Mouse (Mus musculus): ENCODE results near the gene Tmem230. TPM values are rescaled to one million over a fixed set of nuclear protein-coding genes. Genes with fewer than 3 reads are reported as not detected.

The Tmem230 gene
- polyA plus RNA-seq, 1 experiment: 227 TPM

DNA sequence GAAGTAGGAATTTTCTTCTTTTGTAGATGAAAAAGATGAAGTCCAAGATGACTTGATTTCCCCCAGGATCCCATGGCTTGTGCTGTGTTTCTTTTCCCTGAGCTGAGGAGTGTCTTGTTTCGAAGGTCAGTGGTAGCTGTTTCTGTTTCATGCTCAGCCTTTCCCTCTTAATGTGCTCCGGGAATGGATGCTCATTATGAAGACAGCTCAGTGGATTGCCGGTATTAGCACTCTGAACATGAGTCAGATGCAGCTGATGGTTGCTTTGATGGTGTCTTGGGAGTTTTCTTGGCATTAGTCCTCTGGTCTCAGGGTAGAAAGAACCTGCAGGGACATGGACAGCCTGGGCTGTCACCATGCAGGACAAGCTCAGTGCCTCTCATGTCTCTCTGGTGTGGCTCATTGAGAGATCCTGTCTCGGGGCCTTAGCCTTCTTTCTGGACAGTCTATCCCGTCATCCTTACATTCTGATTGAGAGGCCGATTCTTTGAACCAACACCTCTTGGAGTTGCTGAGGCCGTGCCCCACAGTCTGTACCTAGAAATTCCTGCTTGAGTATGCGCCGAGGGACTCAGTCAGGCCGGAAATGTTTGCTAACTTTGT lies 33.0 kb upstream of the Tmem230 start:
- WGBS: 91% methylated on average over 10 of the region's 10 CpGs
- no peak overlapping the region for H3K4me3 ChIP-seq (ENCODE audit: low read depth, low read length)
- peaks cover 16% of the 10 kb centered on the region; the same call in 1 of the 2 replicates for H3K4me1 ChIP-seq (ENCODE audit: control insufficient read depth, insufficient read depth, insufficient read length, low read length)
- peaks cover 3% of the 10 kb centered on the region; the same call in 1 of the 2 replicates for H3K36me3 ChIP-seq (ENCODE audit: control insufficient read depth, insufficient read depth, low read length)
- no peaks in the 10 kb centered on the region for H3K27me3 ChIP-seq (ENCODE audit: control insufficient read depth, insufficient read depth, low read length)
- no peak overlapping the region for H3K27ac ChIP-seq (ENCODE audit: insufficient read depth, low read depth, low read length)
- TF ChIP-seq CTCF (IDR thresholded peaks at IDR 0.05; ENCODE audit: extremely low read depth, insufficient read length, insufficient replicate concordance, low read depth, low read length) (no peak), POLR2A (IDR thresholded peaks at IDR 0.05; ENCODE audit: low read depth, low read length) (no peak)

DNA sequence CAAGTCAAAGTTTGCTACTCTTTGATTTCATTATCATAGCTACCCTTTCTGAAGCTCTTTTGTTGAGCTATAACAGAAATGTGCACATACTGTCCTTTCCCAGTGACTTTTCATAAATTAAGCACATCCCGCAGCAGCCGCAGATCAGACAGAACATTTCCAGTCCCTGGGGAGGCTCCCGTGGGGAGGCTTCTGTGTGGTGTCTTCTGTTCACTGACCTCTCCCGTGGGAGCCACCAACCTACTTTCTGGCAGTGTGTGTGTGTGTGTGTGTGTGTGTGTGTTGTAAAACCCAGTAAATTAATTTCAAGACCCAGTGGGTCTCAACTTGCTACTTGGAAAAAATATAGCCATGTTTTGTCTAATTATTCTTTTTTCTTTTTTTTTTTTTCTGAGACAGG lies 32.4 kb upstream of the Tmem230 start:
- H3K36me3 ChIP-seq (ENCODE audit: control insufficient read depth, insufficient read depth, low read length): peaks cover 3% of the 10 kb centered on the region; the same call in 1 of the 2 replicates

GRCm38 (mm10) chr2:132279336-132279882 lies 31.8 kb upstream of the Tmem230 start:
- Histone ChIP-seq H3K27ac (ENCODE audit: insufficient read depth, low read depth, low read length) (no peak overlapping the region), H3K27me3 (ENCODE audit: control insufficient read depth, insufficient read depth, low read length) (no peaks in the 10 kb centered on the region), H3K4me3 (ENCODE audit: low read depth, low read length) (no peak overlapping the region), H3K36me3 (ENCODE audit: control insufficient read depth, insufficient read depth, low read length) (peaks cover 3% of the 10 kb centered on the region; the same call in 1 of the 2 replicates), H3K4me1 (ENCODE audit: control insufficient read depth, insufficient read depth, insufficient read length, low read length) (peaks cover 10% of the 10 kb centered on the region; the same call in 1 of the 2 replicates)
- WGBS: 77% methylated on average over 3 of the region's 3 CpGs
- no peak for TF ChIP-seq POLR2A (IDR thresholded peaks at IDR 0.05; ENCODE audit: low read depth, low read length)
- TF ChIP-seq CTCF (IDR thresholded peaks at IDR 0.05; ENCODE audit: extremely low read depth, insufficient read length, insufficient replicate concordance, low read depth, low read length): no peak

More for the DNA sequence above, 32.4 kb upstream of the Tmem230 start:
- no peaks in the 10 kb centered on the region for H3K27me3 ChIP-seq (ENCODE audit: control insufficient read depth, insufficient read depth, low read length)
- peaks cover 13% of the 10 kb centered on the region; the same call in 1 of the 2 replicates for H3K4me1 ChIP-seq (ENCODE audit: control insufficient read depth, insufficient read depth, insufficient read length, low read length)
- no peak for TF ChIP-seq CTCF (IDR thresholded peaks at IDR 0.05; ENCODE audit: extremely low read depth, insufficient read length, insufficient replicate concordance, low read depth, low read length)
- TF ChIP-seq POLR2A (IDR thresholded peaks at IDR 0.05; ENCODE audit: low read depth, low read length): no peak
- WGBS: 78% methylated on average over 4 of the region's 4 CpGs
- H3K4me3 ChIP-seq (ENCODE audit: low read depth, low read length): no peak overlapping the region
- H3K27ac ChIP-seq (ENCODE audit: insufficient read depth, low read depth, low read length): no peak overlapping the region

DNA sequence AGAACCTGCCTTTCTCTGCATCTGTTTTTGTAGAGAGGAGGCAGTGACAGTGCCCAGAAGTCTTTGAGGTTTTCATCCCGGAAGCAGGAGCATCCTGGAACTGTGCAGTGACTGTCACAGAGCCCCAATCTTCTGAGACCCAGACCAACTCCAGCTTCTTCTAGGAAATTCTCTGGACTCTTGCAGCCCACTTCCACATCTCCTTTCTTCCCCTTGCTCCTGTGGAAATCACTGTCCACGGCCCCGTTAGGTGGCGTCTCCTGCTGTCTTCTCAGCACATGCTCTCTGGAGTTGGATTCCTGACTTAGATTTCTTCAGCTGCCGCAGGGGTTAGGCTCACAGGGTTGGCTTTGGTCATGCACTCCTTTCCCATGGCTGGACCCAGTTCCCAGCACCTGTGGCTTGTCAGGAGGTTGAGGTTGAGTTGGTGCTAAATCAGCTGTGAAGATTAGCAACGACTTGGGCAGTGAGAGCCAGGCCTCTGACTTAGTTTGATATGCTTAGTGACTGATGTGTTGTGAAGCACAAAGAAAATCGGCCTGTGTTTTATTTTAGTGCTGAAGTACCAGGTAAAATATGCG lies 30.8 kb upstream of the Tmem230 start:
- Histone ChIP-seq H3K36me3 (ENCODE audit: control insufficient read depth, insufficient read depth, low read length) (peaks cover 3% of the 10 kb centered on the region; the same call in 1 of the 2 replicates), H3K4me3 (ENCODE audit: low read depth, low read length) (no peak overlapping the region), H3K27me3 (ENCODE audit: control insufficient read depth, insufficient read depth, low read length) (no peaks in the 10 kb centered on the region), H3K4me1 (ENCODE audit: control insufficient read depth, insufficient read depth, insufficient read length, low read length) (peaks cover 8% of the 10 kb centered on the region; the same call in 1 of the 2 replicates), H3K27ac (ENCODE audit: insufficient read depth, low read depth, low read length) (no peak overlapping the region)
- TF ChIP-seq POLR2A (IDR thresholded peaks at IDR 0.05; ENCODE audit: low read depth, low read length) (no peak), CTCF (IDR thresholded peaks at IDR 0.05; ENCODE audit: extremely low read depth, insufficient read length, insufficient replicate concordance, low read depth, low read length) (no peak)
- 84% methylated on average over 8 of the region's 8 CpGs for WGBS

- no peaks in the 10 kb centered on the region for H3K27me3 ChIP-seq (ENCODE audit: control insufficient read depth, insufficient read depth, low read length)
- H3K36me3 ChIP-seq (ENCODE audit: control insufficient read depth, insufficient read depth, low read length): peaks cover 3% of the 10 kb centered on the region; the same call in 1 of the 2 replicates
- H3K4me3 ChIP-seq (ENCODE audit: low read depth, low read length): no peak overlapping the region
- WGBS: 62% methylated on average over 4 of the region's 4 CpGs
- TF ChIP-seq POLR2A (IDR thresholded peaks at IDR 0.05; ENCODE audit: low read depth, low read length): no peak
- TF ChIP-seq CTCF (IDR thresholded peaks at IDR 0.05; ENCODE audit: extremely low read depth, insufficient read length, insufficient replicate concordance, low read depth, low read length): no peak
- peaks cover 2% of the 10 kb centered on the region; the same call in 1 of the 2 replicates for H3K4me1 ChIP-seq (ENCODE audit: control insufficient read depth, insufficient read depth, insufficient read length, low read length)
- H3K27ac ChIP-seq (ENCODE audit: insufficient read depth, low read depth, low read length): no peak overlapping the region
These were observed 28.6 kb upstream of the Tmem230 start for GRCm38 (mm10) chr2:132276249-132276648.

DNA sequence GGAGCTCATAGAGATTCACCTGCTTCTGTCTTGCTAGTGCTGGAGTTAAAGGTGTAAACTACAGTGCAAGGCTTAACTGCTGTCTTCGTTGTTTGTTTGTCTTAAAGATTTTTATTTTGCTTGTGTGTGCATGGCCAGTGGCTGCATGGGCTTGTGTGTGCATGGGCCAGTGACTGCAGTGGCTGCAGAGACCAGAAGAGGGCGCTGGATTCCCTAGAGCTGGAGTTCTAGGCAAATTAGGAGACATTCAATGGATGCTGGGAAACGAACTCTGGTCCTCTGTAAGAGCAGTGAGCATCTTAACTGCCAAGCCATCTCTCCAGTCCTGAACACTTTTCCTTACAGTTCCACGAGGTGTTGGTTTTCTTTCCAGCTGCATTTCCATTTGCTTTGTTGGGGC lies 27.9 kb upstream of the Tmem230 start:
- Histone ChIP-seq H3K4me1 (ENCODE audit: control insufficient read depth, insufficient read depth, insufficient read length, low read length) (peaks cover 3% of the 10 kb centered on the region; the same call in 1 of the 2 replicates), H3K27me3 (ENCODE audit: control insufficient read depth, insufficient read depth, low read length) (no peaks in the 10 kb centered on the region), H3K36me3 (ENCODE audit: control insufficient read depth, insufficient read depth, low read length) (0 out of 2 replicates have a peak, but pooled peaks cover 1% of the 10 kb centered on the region), H3K4me3 (ENCODE audit: low read depth, low read length) (no peak overlapping the region), H3K27ac (ENCODE audit: insufficient read depth, low read depth, low read length) (no peak overlapping the region)
- TF ChIP-seq CTCF (IDR thresholded peaks at IDR 0.05; ENCODE audit: extremely low read depth, insufficient read length, insufficient replicate concordance, low read depth, low read length) (peak; percentile 23; the same call in 1 of the 2 replicates), POLR2A (IDR thresholded peaks at IDR 0.05; ENCODE audit: low read depth, low read length) (no peak)
- WGBS: 77% methylated on average over 4 of the region's 4 CpGs

Measured in small intestine, adult 2 months (tissue).